Mouse (Mus musculus) bone marrow, adult 2 months (tissue): ENCODE results near the gene Rcan2.

Experiments
- CTCF ChIP-seq: fragments of 200-500 bp; IDR thresholded peaks from 2 replicates; pipeline ENCODE4 v1.5.1; 2011; ENCODE audit warnings: low read length, control low read depth; ENCODE audit not compliant: control insufficient read depth, insufficient read depth
- POLR2A ChIP-seq: fragments of 200-500 bp; IDR thresholded peaks from 2 replicates; pipeline ENCODE4 v1.6.1; 2011; ENCODE audit warnings: low read depth, mild to moderate bottlenecking, control low read depth, low read length, borderline replicate concordance; ENCODE audit not compliant: control insufficient read depth

DNA sequence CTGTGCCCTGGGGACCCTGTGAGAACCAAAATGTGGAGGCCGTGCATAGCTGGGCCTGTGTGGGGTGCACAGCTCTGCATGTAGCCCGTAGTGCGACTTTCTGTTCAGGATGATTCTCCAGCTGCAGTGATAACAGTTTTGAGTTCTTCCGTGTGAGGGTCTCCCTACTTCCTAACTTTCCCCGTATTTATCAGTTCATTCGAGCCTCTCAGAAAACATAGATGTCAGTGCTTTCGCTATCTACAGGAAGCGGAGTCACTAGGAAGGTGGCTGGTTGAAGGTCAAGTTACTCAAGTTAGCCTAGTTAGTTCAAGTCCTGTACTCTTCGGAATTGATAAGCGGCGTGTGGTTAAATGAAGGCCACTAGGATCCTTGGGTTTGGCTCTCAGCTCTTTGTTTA lies 130.6 kb downstream of the Rcan2 start:
- no peak for TF ChIP-seq CTCF
- no peak for TF ChIP-seq POLR2A
